8 mouse cellular contexts compared by ENCODE assay signal in genomic region chr12:108835840-108836409, GRCm38 (mm10). TPM values are rescaled to one million over a fixed set of nuclear protein-coding genes. Genes with fewer than 3 reads are reported as not detected.
DNase-seq lines count a peak whose midpoint lies in the region; ATAC-seq and TF ChIP-seq lines count a peak whose summit lies in the region.

Slc25a29 (minus strand) TSS chr12:108835883.
Slc25a47 (plus strand) TSS chr12:108836046.

- peak within 1 kb of the TSS; percentile 93 for H3K27ac ChIP-seq in forebrain, embryonic 10.5 days
- H3K27ac ChIP-seq in heart, embryonic 15.5 days, result peak within 1 kb of the TSS; percentile 84
- H3K27ac ChIP-seq in liver, embryonic 14.5 days, result no peak within 1 kb of the TSS
- H3K27ac ChIP-seq in neural tube, embryonic 11.5 days (ENCODE audit: low read depth, low read length), result peak within 1 kb of the TSS; percentile 83
- peak within 1 kb of the TSS; percentile 89 for H3K27ac ChIP-seq in stomach, postnatal 0 days (replicated peaks)

- H3K4me1 ChIP-seq in forebrain, embryonic 10.5 days, result peaks cover 53% of the 10 kb centered on the region
- peaks cover 30% of the 10 kb centered on the region for H3K4me1 ChIP-seq in heart, embryonic 15.5 days (replicated peaks)
- H3K4me1 ChIP-seq in liver, embryonic 14.5 days (replicated peaks; ENCODE audit: control insufficient read depth in 2 of 2, insufficient read depth in 2 of 2, low read length in 1 of 2), result peaks cover 6 to 12% of the 10 kb centered on the region in 2 experiments
- peaks cover 30% of the 10 kb centered on the region for H3K4me1 ChIP-seq in neural tube, embryonic 11.5 days (ENCODE audit: control insufficient read depth, insufficient read depth, low read length)
- H3K4me1 ChIP-seq in stomach, postnatal 0 days (replicated peaks; ENCODE audit: control insufficient read depth, insufficient read depth), result peaks cover 6% of the 10 kb centered on the region

- peak within 1 kb of the TSS; percentile 76 for H3K9ac ChIP-seq in heart, embryonic 15.5 days
- H3K9ac ChIP-seq in liver, embryonic 14.5 days (replicated peaks), result peak within 1 kb of the TSS; percentile 55
- H3K9ac ChIP-seq in neural tube, embryonic 11.5 days (ENCODE audit: low read length), result peak within 1 kb of the TSS; percentile 80
- H3K9ac ChIP-seq in stomach, postnatal 0 days (ENCODE audit: low read length), result peak within 1 kb of the TSS; percentile 74

- peak within 1 kb of the TSS; percentile 63 for H3K4me3 ChIP-seq in forebrain, embryonic 10.5 days
- peak within 1 kb of the TSS; percentile 83 for H3K4me3 ChIP-seq in heart, embryonic 15.5 days
- H3K4me3 ChIP-seq in liver, embryonic 14.5 days (ENCODE audit: insufficient read depth in 1 of 2, low read depth in 2 of 2, low read length in 2 of 2), result peak within 1 kb of the TSS; percentile 60
- peak within 1 kb of the TSS; percentile 55 for H3K4me3 ChIP-seq in neural tube, embryonic 11.5 days (ENCODE audit: low read depth, low read length)
- peak within 1 kb of the TSS; percentile 65 for H3K4me3 ChIP-seq in stomach, postnatal 0 days (ENCODE audit: low read depth, low read length)

- H3K4me2 ChIP-seq in heart, embryonic 15.5 days, result peak within 1 kb of the TSS; percentile 98
- peak within 1 kb of the TSS; percentile 82 for H3K4me2 ChIP-seq in liver, embryonic 14.5 days (ENCODE audit: low read depth)
- peak within 1 kb of the TSS; percentile 71 for H3K4me2 ChIP-seq in neural tube, embryonic 11.5 days (ENCODE audit: low read depth)
- peak within 1 kb of the TSS; percentile 98 for H3K4me2 ChIP-seq in stomach, postnatal 0 days (replicated peaks; ENCODE audit: low read depth)

- no peaks in the 10 kb centered on the region for H3K9me3 ChIP-seq in forebrain, embryonic 10.5 days
- no peaks in the 10 kb centered on the region for H3K9me3 ChIP-seq in heart, embryonic 15.5 days (replicated peaks)
- no peaks in the 10 kb centered on the region for H3K9me3 ChIP-seq in liver, embryonic 14.5 days (ENCODE audit: control insufficient read depth, low read length)
- no peaks in the 10 kb centered on the region for H3K9me3 ChIP-seq in neural tube, embryonic 11.5 days (ENCODE audit: control insufficient read depth, low read length)
- no peaks in the 10 kb centered on the region for H3K9me3 ChIP-seq in stomach, postnatal 0 days (ENCODE audit: control insufficient read depth, low read length)

- peak; percentile 82 for DNase-seq in c-Kit-negative CD71-positive TER-119-positive erythroid progenitor cells, embryonic 14.5 days (ENCODE audit: low read depth, low spot score)
- DNase-seq in forebrain, embryonic 10.5 days (ENCODE audit: extremely low spot score, low spot score), result peak; percentile 94
- DNase-seq in kidney, postnatal 25 days, result peak; percentile 96 to 99
- peak; percentile 89 to 92 (median 90) for DNase-seq in liver, embryonic 14.5 days (ENCODE audit: low read depth in 3 of 3, low spot score in 3 of 3)
- DNase-seq in neural tube, embryonic 11.5 days (ENCODE audit: low spot score), result peak; percentile 98
- DNase-seq in stomach, postnatal 0 days (ENCODE audit: low spot score), result peak; percentile 98

- no peak for TF ChIP-seq EP300 in liver, embryonic 14.5 days (IDR thresholded peaks at IDR 0.05; ENCODE audit: low read depth)
- TF ChIP-seq EP300 in stomach, postnatal 0 days (optimal IDR thresholded peaks at IDR 0.05), result no peak

- no peak; the same call in 1 of the 2 replicates for TF ChIP-seq CTCF in liver, embryonic 14.5 days (IDR thresholded peaks at IDR 0.05; ENCODE audit: low read depth)
- peak; percentile 3; the same call in 1 of the 2 replicates for TF ChIP-seq CTCF in stomach, postnatal 0 days (IDR thresholded peaks at IDR 0.05; ENCODE audit: low read depth)

- 1% methylated on average over 53 of the region's 53 CpGs for WGBS in forebrain, embryonic 10.5 days
- WGBS in heart, embryonic 15.5 days, result under 1% methylated on average over 53 of the region's 53 CpGs
- WGBS in liver, embryonic 14.5 days (ENCODE audit: insufficient replicate concordance), result under 1% methylated on average over 51 of the region's 53 CpGs
- under 1% methylated on average over 53 of the region's 53 CpGs for WGBS in neural tube, embryonic 11.5 days
- WGBS in stomach, postnatal 0 days, result under 1% methylated on average over 53 of the region's 53 CpGs

- peaks cover 42% of the 10 kb centered on the region for H3K36me3 ChIP-seq in forebrain, embryonic 10.5 days (replicated peaks)
- H3K36me3 ChIP-seq in heart, embryonic 15.5 days, result peaks cover 6% of the 10 kb centered on the region
- H3K36me3 ChIP-seq in liver, embryonic 14.5 days (replicated peaks; ENCODE audit: control insufficient read depth, insufficient read depth, low read depth), result no peaks in the 10 kb centered on the region
- H3K36me3 ChIP-seq in neural tube, embryonic 11.5 days (ENCODE audit: control insufficient read depth, insufficient read depth, low read length), result no peaks in the 10 kb centered on the region; the same call in 1 of the 2 replicates
- no peaks in the 10 kb centered on the region; the same call in 1 of the 2 replicates for H3K36me3 ChIP-seq in stomach, postnatal 0 days (ENCODE audit: control insufficient read depth, insufficient read depth, low read length)

- H3K27me3 ChIP-seq in forebrain, embryonic 10.5 days (ENCODE audit: poor library complexity, severe bottlenecking), result peaks cover 10% of the 10 kb centered on the region
- no peaks in the 10 kb centered on the region for H3K27me3 ChIP-seq in heart, embryonic 15.5 days
- no peaks in the 10 kb centered on the region for H3K27me3 ChIP-seq in liver, embryonic 14.5 days (ENCODE audit: control insufficient read depth, insufficient read depth, low read length)
- no peaks in the 10 kb centered on the region for H3K27me3 ChIP-seq in neural tube, embryonic 11.5 days (ENCODE audit: control insufficient read depth, insufficient read depth, low read length)
- no peaks in the 10 kb centered on the region for H3K27me3 ChIP-seq in stomach, postnatal 0 days (ENCODE audit: control insufficient read depth, insufficient read depth, low read length)

- ATAC-seq in CD4-positive, CD25-positive, alpha-beta regulatory T cell, adult 4 months, result peak; percentile 99
- ATAC-seq in heart, embryonic 15.5 days (replicated peaks; ENCODE audit: insufficient number of reproducible peaks, insufficient read depth, low FRiP score, low read depth), result peak; percentile 99
- ATAC-seq in liver, embryonic 14.5 days (ENCODE audit: insufficient read depth), result peak; percentile 98
- peak; percentile 99 for ATAC-seq in neural tube, embryonic 11.5 days (ENCODE audit: insufficient read depth, low FRiP score, low TSS enrichment)
- peak; percentile 98 for ATAC-seq in stomach, postnatal 0 days (ENCODE audit: low FRiP score, low TSS enrichment)

RNA-seq across cellular contexts. Expression of gene Slc25a29, which starts in this region (rescaled TPM):
- polyA plus RNA-seq in CD4-positive, CD25-positive, alpha-beta regulatory T cell, adult 4 months (2017; shearing (Covaris generic)), result 1 to 10 TPM; 3.0 to 3.8 TPM
- polyA plus RNA-seq in forebrain, embryonic 10.5 days (2016; fragmentation: Nextera tagmentation; extraction: Ambion mirVana), result 11.7 and 12.1 TPM in 2 replicates
- polyA plus RNA-seq in heart, embryonic 15.5 days (2015; fragmentation: Nextera tagmentation; extraction: Ambion mirVana), result 3.1 and 5.3 TPM in 2 replicates
- 0.40 and 0.49 TPM in 2 replicates for polyA plus RNA-seq in liver, embryonic 14.5 days (2012; rRNA removed)
- 0.51 and 0.85 TPM in 2 replicates for polyA plus RNA-seq in liver, embryonic 14.5 days (2014; fragmentation: Nextera tagmentation; extraction: Ambion mirVana)
- polyA plus RNA-seq in neural tube, embryonic 11.5 days (2014; fragmentation: Nextera tagmentation; extraction: Ambion mirVana), result 12.9 and 13.7 TPM in 2 replicates
- 3.7 and 3.8 TPM in 2 replicates for polyA plus RNA-seq in stomach, postnatal 0 days (2015; fragmentation: Nextera tagmentation; extraction: Ambion mirVana)

RNA-seq across cellular contexts. Expression of gene Slc25a47, which starts in this region (rescaled TPM):
- 1 to 10 TPM; 1.2 to 2.6 TPM for polyA plus RNA-seq in CD4-positive, CD25-positive, alpha-beta regulatory T cell, adult 4 months (2017; shearing (Covaris generic))
- polyA plus RNA-seq in forebrain, embryonic 10.5 days (2016; fragmentation: Nextera tagmentation; extraction: Ambion mirVana), result 9.8 and 11.9 TPM in 2 replicates
- polyA plus RNA-seq in heart, embryonic 15.5 days (2015; fragmentation: Nextera tagmentation; extraction: Ambion mirVana), result 4.3 and 5.5 TPM in 2 replicates
- 3.9 and 4.3 TPM in 2 replicates for polyA plus RNA-seq in liver, embryonic 14.5 days (2012; rRNA removed)
- polyA plus RNA-seq in liver, embryonic 14.5 days (2014; fragmentation: Nextera tagmentation; extraction: Ambion mirVana), result 2.3 and 3.4 TPM in 2 replicates
- 10.5 and 13.2 TPM in 2 replicates for polyA plus RNA-seq in neural tube, embryonic 11.5 days (2014; fragmentation: Nextera tagmentation; extraction: Ambion mirVana)
- 4.3 and 5.6 TPM in 2 replicates for polyA plus RNA-seq in stomach, postnatal 0 days (2015; fragmentation: Nextera tagmentation; extraction: Ambion mirVana)
